Mouse (Mus musculus): Measurements from ENCODE around the gene Dnajb4. TPM values are rescaled to one million over a fixed set of nuclear protein-coding genes. Genes with fewer than 3 reads are reported as not detected.
"Not testable (repeated sequence)": the region's sequence is repeated elsewhere in the genome, so short reads cannot be mapped to it uniquely, and the experiment has no call there.

Gene Dnajb4
- polyA plus RNA-seq, 1 experiment from 2014 or later, result 26.4 TPM

DNA sequence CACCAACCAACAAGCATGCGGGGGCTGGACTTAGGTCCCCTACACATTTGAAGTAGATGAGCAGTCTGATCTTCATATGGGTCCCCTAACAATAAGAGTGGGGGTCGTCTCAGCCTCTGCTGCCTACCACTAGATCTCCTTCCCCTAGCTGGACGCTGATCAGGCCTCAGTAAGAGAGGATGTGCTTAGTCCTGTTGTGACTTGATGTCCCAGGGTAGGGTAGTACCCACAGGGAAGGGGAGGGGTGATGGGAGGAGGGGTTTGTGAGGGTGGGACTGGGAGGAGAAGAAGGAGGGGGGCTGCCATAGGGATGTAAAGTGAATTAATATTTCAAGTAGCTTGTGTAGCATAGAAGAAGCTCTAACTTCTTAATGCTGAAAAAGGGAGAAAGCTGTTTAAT, 11.0 kb downstream of the Dnajb4 start:
- WGBS, result 68% methylated on average over 3 of the region's 3 CpGs
- no peaks in the 10 kb centered on the region for H3K4me1 ChIP-seq (replicated peaks; ENCODE audit: control insufficient read depth, insufficient read depth)
- no peaks in the 10 kb centered on the region for H3K27me3 ChIP-seq (ENCODE audit: control insufficient read depth, insufficient read depth, low read length)
- no peak overlapping the region for H3K27ac ChIP-seq (replicated peaks)
- no peak overlapping the region for H3K9ac ChIP-seq (ENCODE audit: low read length)
- H3K4me3 ChIP-seq (ENCODE audit: low read depth, low read length), result no peak overlapping the region
- ATAC-seq (ENCODE audit: low FRiP score, low TSS enrichment), result no peak; the same call in 1 of the 2 replicates
- no peak for TF ChIP-seq CTCF (IDR thresholded peaks at IDR 0.05; ENCODE audit: low read depth)
- TF ChIP-seq EP300 (optimal IDR thresholded peaks at IDR 0.05), result no peak
- DNase-seq (ENCODE audit: low spot score), result no peak
- H3K4me2 ChIP-seq (replicated peaks; ENCODE audit: low read depth), result no peak overlapping the region
- H3K36me3 ChIP-seq (ENCODE audit: control insufficient read depth, insufficient read depth, low read length), result no peaks in the 10 kb centered on the region
- no peaks in the 10 kb centered on the region for H3K9me3 ChIP-seq (ENCODE audit: control insufficient read depth, low read length)

DNA sequence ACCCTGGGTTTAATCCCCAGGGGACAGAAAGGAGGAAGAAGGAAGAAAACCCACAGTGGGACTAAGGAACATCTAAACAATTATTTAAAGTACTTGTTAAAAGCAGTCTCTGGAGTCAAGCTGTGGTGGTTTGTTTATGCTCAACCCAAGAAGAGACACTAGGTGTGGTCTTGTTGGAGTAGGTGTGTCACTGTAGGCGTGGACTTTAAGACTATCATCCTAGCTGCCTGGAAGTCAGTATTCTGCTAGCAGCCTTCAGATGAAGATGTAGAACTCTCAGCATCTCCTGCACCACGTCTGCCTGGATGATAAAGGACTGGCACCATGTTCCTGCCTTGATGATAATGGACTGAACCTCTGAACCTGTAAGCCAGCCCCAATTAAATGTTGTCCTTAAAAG, 12.9 kb downstream of the Dnajb4 start:
- H3K9ac ChIP-seq (ENCODE audit: low read length); H3K9me3 ChIP-seq (ENCODE audit: control insufficient read depth, low read length); H3K27ac ChIP-seq (replicated peaks); ATAC-seq (ENCODE audit: low FRiP score, low TSS enrichment); DNase-seq (ENCODE audit: low spot score); H3K27me3 ChIP-seq (ENCODE audit: control insufficient read depth, insufficient read depth, low read length); H3K4me2 ChIP-seq (replicated peaks; ENCODE audit: low read depth); H3K4me3 ChIP-seq (ENCODE audit: low read depth, low read length); H3K4me1 ChIP-seq (replicated peaks; ENCODE audit: control insufficient read depth, insufficient read depth); H3K36me3 ChIP-seq (ENCODE audit: control insufficient read depth, insufficient read depth, low read length): not testable (repeated sequence)
- WGBS, result 49% methylated on average over 2 of the region's 2 CpGs

DNA sequence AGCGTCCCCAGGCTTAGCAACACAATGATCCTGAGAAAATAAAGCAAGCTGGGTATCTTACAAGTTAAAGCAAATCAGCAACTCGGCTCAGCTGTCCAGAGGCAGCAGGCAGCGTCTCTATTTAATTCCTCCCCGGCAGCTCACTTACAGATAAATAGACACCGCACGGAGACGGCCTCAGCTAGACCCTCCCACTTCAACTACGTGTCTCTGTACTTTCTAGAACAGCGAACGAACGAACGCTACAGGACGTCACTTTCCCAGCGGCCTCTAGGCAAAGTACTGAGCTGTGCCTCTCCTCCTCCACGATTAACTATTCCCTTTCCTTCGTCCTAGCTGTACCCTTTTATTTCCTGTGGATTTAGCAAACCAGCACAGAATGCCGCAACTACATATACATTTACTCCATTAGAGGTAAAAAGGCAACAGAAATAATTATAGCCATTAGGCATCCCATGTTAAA, 16.4 kb downstream of the Dnajb4 start:
- Histone ChIP-seq H3K9ac (ENCODE audit: low read length) (peak overlapping the region; percentile 61), H3K27ac (replicated peaks) (peak overlapping the region; percentile 80), H3K4me1 (replicated peaks; ENCODE audit: control insufficient read depth, insufficient read depth) (0 out of 2 replicates have a peak, but pooled peaks cover 2% of the 10 kb centered on the region), H3K27me3 (ENCODE audit: control insufficient read depth, insufficient read depth, low read length) (no peaks in the 10 kb centered on the region), H3K36me3 (ENCODE audit: control insufficient read depth, insufficient read depth, low read length) (no peaks in the 10 kb centered on the region), H3K4me2 (replicated peaks; ENCODE audit: low read depth) (peak overlapping the region; percentile 49), H3K4me3 (ENCODE audit: low read depth, low read length) (peak overlapping the region; percentile 46), H3K9me3 (ENCODE audit: control insufficient read depth, low read length) (no peaks in the 10 kb centered on the region)
- TF ChIP-seq EP300 (optimal IDR thresholded peaks at IDR 0.05) (no peak), CTCF (IDR thresholded peaks at IDR 0.05; ENCODE audit: low read depth) (peak; percentile 34)
- DNase-seq (ENCODE audit: low spot score), result peak; percentile 85
- peak; percentile 98 for ATAC-seq (ENCODE audit: low FRiP score, low TSS enrichment)
- WGBS, result 0% methylated on average over 17 of the region's 17 CpGs

DNA sequence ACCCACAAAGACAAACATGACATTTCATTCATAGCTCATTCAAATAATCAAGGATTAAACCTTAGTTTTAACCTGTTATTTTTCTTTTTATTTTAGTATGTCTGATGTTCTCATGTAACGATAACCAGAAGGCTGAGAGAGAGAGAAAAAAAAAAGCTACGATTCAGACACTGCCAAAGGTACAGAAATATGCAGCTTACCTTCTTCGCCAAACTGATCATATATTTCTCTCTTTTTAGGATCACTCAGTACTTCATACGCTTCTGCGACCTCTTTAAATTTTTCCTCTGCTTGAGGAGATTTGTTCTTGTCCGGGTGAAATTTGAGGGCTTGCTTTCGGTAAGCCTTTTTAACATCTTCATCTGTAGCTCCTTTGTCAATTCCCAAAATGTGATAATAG, 16.9 kb downstream of the Dnajb4 start:
- no peaks in the 10 kb centered on the region for H3K9me3 ChIP-seq (ENCODE audit: control insufficient read depth, low read length)
- H3K27ac ChIP-seq (replicated peaks), result peak overlapping the region; percentile 80
- H3K4me1 ChIP-seq (replicated peaks; ENCODE audit: control insufficient read depth, insufficient read depth), result 0 out of 2 replicates have a peak, but pooled peaks cover 2% of the 10 kb centered on the region
- 2% methylated on average over 7 of the region's 7 CpGs for WGBS
- H3K9ac ChIP-seq (ENCODE audit: low read length), result peak overlapping the region; percentile 61
- H3K4me2 ChIP-seq (replicated peaks; ENCODE audit: low read depth), result peak overlapping the region; percentile 49
- H3K27me3 ChIP-seq (ENCODE audit: control insufficient read depth, insufficient read depth, low read length), result no peaks in the 10 kb centered on the region
- peak overlapping the region; percentile 46 for H3K4me3 ChIP-seq (ENCODE audit: low read depth, low read length)
- DNase-seq (ENCODE audit: low spot score), result no peak
- no peak for TF ChIP-seq EP300 (optimal IDR thresholded peaks at IDR 0.05)
- no peak for TF ChIP-seq CTCF (IDR thresholded peaks at IDR 0.05; ENCODE audit: low read depth)
- ATAC-seq (ENCODE audit: low FRiP score, low TSS enrichment), result no peak
- no peaks in the 10 kb centered on the region for H3K36me3 ChIP-seq (ENCODE audit: control insufficient read depth, insufficient read depth, low read length)

DNA sequence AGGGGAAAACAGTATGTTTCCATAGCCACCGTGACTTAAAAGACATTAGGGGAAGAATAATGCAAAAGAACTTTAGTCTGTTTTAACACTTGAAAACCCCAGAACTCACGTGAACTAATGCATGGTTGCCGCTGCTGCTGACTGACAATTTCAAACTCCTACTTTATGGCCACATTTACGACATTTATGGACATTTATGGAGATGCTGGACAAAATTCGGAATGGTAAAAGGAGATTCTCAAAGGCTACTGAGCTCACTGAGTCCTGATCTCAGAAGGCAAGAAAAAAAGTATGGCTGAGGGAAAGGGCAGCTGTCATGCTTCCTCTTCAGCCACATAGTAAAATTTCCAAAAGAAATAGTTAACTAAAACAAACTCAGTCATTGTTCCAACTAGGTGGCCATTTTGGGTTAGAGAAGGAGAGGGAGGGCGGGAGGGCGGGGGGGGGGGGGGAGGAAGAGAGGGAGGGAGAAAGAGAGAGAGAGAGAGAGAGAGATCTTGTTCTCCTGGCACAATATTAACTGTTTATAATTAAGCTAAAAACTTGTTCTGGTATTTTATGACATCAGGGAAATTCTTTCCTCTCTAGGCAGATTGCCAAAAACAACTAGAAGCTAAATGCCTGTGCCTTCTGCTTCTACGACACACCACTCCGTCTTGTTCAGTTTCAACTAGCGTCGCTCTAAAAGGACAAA, 17.7 kb downstream of the Dnajb4 start:
- H3K4me3 ChIP-seq (ENCODE audit: low read depth, low read length), result peak overlapping the region; percentile 53
- H3K36me3 ChIP-seq (ENCODE audit: control insufficient read depth, insufficient read depth, low read length), result no peaks in the 10 kb centered on the region
- DNase-seq (ENCODE audit: low spot score) (peak; percentile 40), ATAC-seq (ENCODE audit: low FRiP score, low TSS enrichment) (0 out of 2 replicates have a peak, but pooled peaks have one; percentile 23)
- TF ChIP-seq EP300 (optimal IDR thresholded peaks at IDR 0.05) (no peak), CTCF (IDR thresholded peaks at IDR 0.05; ENCODE audit: low read depth) (no peak)
- H3K4me2 ChIP-seq (replicated peaks; ENCODE audit: low read depth), result peak overlapping the region; percentile 60
- peak overlapping the region; percentile 65 for H3K9ac ChIP-seq (ENCODE audit: low read length)
- no peaks in the 10 kb centered on the region for H3K27me3 ChIP-seq (ENCODE audit: control insufficient read depth, insufficient read depth, low read length)
- no peaks in the 10 kb centered on the region for H3K9me3 ChIP-seq (ENCODE audit: control insufficient read depth, low read length)
- H3K4me1 ChIP-seq (replicated peaks; ENCODE audit: control insufficient read depth, insufficient read depth), result 0 out of 2 replicates have a peak, but pooled peaks cover 2% of the 10 kb centered on the region
- H3K27ac ChIP-seq (replicated peaks), result peak overlapping the region; percentile 92
- 6% methylated on average over 9 of the region's 11 CpGs for WGBS

DNA sequence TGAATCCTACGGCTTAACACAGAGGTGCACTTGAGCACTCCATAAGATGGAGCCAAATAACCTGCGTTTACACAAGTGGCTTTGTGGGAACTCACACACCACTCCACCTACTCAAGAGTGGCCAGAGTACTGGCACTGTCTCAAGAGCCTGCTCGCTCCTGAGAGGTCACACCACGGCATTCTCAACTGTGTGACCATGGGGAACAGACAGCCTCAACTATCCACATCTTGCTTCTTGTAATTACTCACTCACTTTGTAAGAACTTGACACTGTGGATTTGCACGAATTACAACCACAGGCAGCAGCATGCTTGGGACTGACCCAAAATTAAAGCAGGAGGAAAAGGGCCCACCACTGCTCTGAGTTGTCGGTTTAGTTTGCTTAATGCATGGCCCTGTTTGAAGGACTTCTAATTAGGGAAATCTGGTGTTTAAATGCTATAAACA, 18.3 kb downstream of the Dnajb4 start:
- TF ChIP-seq EP300 (optimal IDR thresholded peaks at IDR 0.05) (no peak), CTCF (IDR thresholded peaks at IDR 0.05; ENCODE audit: low read depth) (peak; percentile 40)
- Histone ChIP-seq H3K27ac (replicated peaks) (peak overlapping the region; percentile 92), H3K4me2 (replicated peaks; ENCODE audit: low read depth) (peak overlapping the region; percentile 60), H3K36me3 (ENCODE audit: control insufficient read depth, insufficient read depth, low read length) (no peaks in the 10 kb centered on the region), H3K27me3 (ENCODE audit: control insufficient read depth, insufficient read depth, low read length) (no peaks in the 10 kb centered on the region), H3K9ac (ENCODE audit: low read length) (peak overlapping the region; percentile 65), H3K4me3 (ENCODE audit: low read depth, low read length) (peak overlapping the region; percentile 53), H3K4me1 (replicated peaks; ENCODE audit: control insufficient read depth, insufficient read depth) (0 out of 2 replicates have a peak, but pooled peaks cover 2% of the 10 kb centered on the region), H3K9me3 (ENCODE audit: control insufficient read depth, low read length) (no peaks in the 10 kb centered on the region)
- DNase-seq (ENCODE audit: low spot score) (peak; percentile 58), ATAC-seq (ENCODE audit: low FRiP score, low TSS enrichment) (peak; percentile 68)
- WGBS, result 2% methylated on average over 6 of the region's 6 CpGs
